Mouse (Mus musculus) gastrocnemius, postnatal 10 days (tissue): Measurements from ENCODE around the gene Il13ra1. TPM values are rescaled to one million over a fixed set of nuclear protein-coding genes. Genes with fewer than 3 reads are reported as not detected.

Experiments used
- DNase-seq: peaks from one replicate; pipeline ENCODE4 v3.0.0; 2021; ENCODE audit warnings: mixed read lengths
- total RNA-seq, 2 experiments: library from RNA; stranded (reverse); gene quantifications; 2 replicates each; pipeline ENCODE4 v1.2.3; 2021

Il13ra1 gene
- total RNA-seq, 2 experiments from 2014 or later: 7.3 to 8.0 TPM

DNA sequence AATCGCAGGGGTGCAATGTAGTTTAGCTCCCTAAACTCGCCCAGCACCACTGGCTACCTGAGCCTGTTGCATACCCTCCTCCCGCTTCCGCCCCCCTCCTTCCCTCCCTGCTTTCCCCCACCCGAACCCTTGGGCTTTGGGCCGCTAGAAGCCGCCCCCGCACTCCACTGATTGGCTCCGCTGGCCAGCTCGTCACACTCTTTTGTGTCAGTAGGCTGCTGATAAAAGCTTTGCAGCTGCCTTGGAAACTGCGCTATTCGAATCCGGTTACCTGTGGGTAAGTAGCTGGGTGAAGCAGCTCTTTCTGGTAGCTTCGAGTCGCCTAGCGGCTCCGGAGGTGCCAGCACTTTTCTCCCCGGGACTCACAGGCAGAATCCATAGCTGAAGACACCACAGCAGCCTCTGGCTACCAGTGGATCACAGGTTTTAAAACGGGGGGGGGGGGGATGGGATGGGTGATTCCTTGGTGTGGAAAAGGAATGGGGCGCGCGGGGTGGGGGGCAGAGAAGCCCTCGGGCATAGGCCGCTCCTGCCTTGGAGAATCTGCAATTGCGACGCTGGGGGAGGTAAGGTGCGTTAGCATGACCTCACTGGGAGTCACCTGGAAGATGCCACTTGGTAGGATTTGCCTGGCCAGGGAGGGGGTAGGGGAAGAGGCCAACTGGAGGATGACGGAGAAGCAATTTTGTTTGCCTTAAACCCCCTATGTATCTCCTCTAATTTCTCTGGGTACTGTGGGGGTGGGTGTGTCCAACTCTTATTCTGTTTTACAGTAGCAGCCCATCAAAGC is 84.0 kb downstream of the Il13ra1 start, which contains the start of gene Zcchc12:
Gene Zcchc12 (plus strand): TSS at position 169 of the 790 bp plus-strand sequence.
- DNase-seq: no peak

DNA sequence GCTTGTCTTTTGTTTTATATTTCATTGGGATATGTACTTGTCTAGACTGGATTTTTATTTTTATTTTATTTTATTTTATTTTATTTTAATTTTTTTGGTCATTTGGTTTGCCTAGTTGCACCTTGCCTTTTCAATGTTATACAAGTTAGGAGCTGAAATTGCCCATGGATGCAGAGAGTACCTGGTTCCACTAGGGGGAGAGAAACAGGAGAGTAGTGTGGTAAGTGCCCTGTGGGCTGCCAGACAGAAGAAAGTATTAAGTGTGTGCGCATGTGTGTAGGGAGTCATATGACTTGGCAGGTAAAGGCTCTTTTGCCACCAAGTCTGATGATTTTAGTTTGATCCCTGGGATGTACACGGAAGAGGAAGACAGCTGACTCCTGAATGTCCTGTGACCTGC is 97.6 kb downstream of the Il13ra1 start:
- DNase-seq: no peak

GRCm38 (mm10) chrX:36211216-36211615 is 99.3 kb downstream of the Il13ra1 start:
- no peak for DNase-seq

Other genes starting within 250 kb of the Il13ra1 start
- 10 to 100 TPM in 1 of 2 experiments, 1 to 10 TPM in 1; 10.0 to 12.9 TPM for gene Dock11, start 223.3 kb upstream of the Il13ra1 start, total RNA-seq
- under 1 TPM; 0.19 to 0.20 TPM for gene Zcchc12, start 83.8 kb downstream of the Il13ra1 start, total RNA-seq
- 1 to 10 TPM; 2.5 to 3.2 TPM for gene Lonrf3, start 216.2 kb downstream of the Il13ra1 start, total RNA-seq